Mouse (Mus musculus): ENCODE results near the gene Aaed1.
"Not testable (repeated sequence)": the region's sequence is repeated elsewhere in the genome, so short reads cannot be mapped to it uniquely, and the experiment has no call there.

Aaed1 gene

DNA sequence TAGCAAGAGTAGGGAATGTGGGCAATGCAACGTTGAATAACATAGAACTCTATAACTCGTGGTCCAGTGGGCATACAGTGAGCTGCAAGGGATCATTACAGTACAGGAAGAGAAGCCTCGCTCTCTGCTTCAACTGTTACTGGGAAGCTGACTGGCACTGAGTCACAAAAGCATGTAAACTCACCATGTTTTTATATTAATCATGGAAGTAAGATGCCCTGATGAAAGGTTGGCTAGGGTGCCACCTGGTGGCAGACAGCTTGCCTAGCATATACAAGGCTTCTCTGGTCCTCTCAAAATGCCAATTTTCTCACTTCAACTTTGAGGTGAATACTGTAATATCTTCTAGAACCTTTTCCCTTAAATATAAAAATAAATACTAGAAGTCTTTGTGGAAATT, 6.4 kb downstream of the Aaed1 start:
- DNase-seq: no peak

DNA sequence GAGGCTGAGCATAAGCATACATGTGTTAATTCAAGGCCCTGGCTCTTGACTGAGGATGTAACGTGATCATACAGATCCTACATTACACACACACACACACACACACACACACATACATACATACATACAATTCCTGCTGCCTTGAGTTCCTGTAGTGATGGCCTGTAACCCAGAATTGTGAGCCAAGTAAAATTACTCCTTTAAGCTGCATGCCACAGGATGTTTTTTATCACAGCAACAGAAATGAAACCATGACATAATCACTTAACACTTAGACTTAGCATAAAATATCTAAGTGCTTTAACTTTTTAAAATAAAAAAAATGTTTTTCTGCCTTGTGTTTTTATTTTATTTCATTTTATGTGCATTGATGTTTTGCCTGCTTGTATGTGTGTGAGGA, 13.4 kb downstream of the Aaed1 start:
- DNase-seq: no peak

DNA sequence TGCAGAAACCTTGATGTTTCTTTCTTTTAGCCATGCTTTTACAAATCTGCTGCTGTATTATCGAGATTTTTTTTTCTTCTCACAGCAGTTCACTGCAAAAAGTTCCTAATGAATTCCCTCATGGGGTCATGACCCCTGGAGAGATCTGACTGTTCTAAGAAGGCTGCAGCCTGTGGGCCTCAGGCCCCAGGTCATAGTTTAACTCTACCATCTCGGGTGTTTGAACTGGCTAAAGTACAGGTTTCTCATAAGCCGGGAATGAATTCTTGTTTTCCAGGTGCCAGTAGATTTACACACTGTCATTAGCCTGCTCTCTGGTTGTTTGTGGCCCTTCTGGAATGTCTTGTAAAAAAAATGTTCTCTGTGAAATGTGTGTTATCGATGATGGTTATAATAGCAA, 25.7 kb downstream of the Aaed1 start:
- peak; percentile 25 for DNase-seq

DNA sequence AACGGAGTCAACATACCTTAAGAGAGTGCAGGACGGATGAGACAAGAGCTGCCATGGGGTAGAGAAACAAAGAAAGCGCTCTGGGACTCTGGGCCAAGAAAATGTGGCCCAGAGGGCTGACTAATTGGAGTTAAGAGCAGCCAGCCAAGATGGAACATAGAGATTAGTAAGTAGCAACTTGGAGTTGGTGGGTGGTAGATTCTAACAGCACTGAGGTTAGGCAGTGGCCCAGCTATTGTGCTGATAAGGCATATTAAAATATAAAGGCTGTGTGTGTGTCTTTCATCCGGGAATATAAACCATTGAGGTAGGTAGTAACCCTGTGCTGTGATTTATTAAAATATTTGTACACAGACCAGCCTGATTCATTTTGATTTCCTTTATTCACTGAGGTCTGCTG, 26.2 kb downstream of the Aaed1 start:
- DNase-seq: no peak

DNA sequence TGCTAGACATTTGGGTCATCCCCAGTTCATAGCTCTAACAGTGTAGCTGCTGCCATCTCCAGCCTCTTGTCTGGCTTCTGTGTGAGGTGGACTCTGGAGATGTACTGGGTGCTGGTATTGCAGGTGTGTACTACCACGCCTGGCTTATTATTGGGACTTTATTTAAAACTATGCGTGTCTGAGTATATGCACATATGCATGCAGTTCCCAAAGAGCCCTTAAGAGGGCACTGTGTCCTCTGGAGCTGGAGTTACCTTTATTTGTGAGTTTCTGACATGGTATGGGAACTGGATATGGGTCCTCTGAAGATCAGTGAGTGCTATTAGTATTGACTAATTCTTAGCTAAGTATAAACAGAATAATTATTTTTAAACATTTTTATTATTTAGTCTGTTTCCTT, 27.8 kb downstream of the Aaed1 start:
- DNase-seq: no peak

DNA sequence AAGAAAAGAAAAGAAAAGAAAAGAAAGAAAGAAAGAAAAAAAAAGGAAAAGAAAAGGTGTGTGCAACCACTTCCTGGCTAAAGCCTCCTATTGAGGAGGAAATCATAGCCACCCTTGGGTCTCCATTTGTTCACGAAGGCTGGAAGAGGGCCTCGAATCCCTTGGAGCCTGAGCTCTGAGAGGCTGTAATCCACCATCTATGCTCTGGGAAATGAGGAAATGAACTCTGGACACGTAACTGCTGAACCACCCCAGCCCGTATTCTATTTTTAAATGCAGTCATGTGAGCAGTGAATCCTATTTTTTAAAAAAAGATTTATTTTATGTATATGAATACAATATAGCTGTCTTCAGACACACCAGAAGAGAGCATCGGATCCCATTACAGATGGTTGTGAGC, 31.6 kb downstream of the Aaed1 start:
- no peak for DNase-seq

DNA sequence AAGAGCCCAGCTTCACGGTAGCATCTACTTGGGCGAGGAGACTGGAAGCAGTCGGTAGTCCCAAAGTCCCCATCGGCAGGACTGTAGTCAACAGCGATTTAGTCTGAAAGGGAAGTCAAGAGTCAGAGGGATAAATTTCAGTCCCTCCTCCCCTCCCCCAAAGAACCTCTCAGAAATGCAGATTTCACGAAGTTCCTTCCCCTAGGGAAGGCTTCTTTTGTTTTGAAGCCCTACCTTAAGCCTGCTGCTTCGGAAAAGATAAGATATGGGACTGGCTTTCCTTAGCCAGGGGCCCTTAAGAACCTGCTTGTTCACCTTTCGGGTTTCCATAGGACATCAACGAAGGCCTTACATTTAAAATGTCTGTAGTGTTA, 36.8 kb downstream of the Aaed1 start:
- no peak for DNase-seq

DNA sequence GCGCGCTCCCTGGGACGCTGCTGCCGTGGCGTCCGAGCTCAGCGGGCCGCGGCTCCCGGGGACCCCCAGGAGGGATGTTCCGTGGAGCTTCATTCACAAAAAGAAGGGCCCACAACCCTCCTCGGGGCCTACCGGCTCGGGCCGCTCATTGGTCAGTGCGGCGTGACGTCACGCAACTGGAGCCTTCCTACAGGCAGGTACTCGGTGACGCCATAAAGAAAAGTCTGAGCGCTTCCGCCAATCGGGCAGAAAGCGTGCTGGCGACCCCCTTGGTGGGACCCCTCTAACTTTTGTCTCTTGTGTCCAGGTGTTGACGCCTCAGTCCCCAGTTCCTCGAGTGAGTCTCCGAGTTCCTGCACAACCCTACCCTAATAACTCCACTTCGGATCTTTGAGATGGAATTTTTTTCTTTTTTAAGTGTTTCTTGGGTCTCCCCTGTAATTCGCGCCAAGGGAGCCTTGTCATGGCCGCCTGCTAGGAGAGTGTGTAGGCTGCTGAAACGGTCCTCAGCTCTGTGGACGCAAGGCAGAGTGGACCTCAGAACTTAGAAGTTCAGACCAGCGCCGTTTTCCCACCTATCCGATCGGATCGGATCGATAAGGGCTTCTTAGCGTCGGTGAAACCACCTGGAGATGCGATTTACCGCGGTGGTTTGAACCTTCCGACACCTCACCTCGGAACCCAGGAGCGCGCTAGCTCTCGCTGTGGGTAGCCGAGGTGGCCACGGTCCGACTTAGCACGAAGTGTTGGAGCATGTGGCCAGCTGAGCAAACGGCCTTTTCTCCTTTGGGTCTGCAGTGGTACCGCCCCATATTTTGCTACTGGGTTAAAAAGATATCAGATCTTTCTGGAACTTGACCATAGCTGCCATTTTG, 37.4 kb downstream of the Aaed1 start, which contains the start of gene Cdc14b:
TSS of gene Cdc14b (minus strand) at position 412 of the 875 bp plus-strand sequence.
- peak; percentile 81 for DNase-seq

DNA sequence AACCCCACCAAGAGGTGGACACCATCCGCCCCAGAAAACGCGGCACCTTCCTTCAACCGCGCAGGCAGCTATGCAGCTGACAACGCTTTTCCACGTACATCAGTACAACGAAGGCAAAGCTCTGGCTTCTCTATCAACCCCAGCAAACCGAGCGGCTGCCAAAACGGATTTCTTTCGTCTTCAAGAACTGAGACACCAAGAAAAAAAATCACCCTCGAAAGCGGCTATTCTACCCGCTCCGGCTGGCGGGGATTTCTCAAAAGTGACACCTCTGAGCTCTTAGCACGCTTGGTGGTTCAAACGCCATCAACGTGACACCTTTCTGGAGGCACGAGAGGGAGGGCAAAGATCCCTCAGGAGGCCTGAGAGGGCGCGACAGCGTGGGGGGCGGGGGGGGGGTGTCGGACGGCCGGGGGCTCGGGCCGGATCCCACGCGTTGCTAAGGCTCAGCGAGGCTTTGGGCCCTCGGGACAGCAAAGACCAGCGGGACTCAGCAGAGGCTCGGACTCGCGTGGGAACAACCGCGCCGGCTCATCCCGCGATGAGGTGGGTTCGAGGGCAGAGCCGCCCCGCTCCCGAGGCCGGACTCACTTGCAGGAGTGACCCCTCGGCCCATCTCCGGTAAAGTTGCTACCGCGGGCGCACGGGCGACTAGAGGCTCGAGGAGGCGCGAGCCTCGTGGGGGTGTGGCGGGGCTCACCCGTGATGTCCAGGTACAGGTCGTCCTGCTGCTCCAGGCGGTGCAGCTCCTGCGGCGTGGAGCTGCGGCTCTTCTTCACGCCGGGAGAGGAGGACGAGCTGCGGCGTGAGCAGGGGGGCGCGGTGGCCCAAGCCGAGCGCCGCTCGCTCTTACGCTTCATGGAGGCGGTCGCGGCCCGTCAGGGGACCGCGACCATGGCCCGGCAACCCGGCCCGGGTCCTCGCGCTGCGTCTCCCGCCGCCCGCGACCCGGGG, 38.3 kb downstream of the Aaed1 start:
- no peak for DNase-seq

DNA sequence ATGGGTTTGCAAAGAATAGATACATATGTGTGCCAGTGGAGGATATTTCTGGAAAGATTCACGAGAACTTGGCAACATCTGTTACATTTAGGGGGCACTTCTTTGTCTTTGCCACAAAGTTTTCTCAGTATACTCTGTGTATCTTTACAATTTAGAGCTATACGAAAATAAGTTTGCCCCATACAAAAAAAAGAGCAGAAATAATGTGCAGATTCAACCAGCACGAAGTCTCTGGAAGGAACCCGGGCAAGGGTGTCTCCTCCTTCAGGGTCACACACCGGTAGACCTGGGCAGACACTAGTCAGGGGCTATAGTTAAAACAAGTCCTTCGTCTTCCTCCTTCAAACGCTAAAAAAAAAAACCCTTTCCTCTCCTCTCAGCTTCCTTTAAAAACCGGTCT, 39.2 kb downstream of the Aaed1 start:
- no peak for DNase-seq

DNA sequence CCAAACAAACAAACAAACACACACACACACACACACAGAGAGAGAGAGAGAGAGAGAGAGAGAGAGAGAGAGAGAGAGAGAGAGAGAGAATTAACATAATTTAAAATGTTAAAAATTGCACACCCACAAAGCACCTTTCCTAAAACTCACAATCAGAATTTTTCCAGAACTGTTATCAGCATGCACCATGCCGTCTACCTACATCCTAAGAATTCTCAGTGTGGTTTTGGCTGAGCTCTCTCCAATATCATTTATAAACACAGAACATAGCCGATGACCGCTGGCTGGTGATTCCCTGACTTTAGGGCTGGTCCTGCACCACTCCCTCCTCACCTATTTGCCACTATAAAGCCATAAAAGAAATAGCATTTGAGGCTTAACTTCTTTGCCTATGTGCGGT, 44.1 kb downstream of the Aaed1 start:
- DNase-seq: no peak

DNA sequence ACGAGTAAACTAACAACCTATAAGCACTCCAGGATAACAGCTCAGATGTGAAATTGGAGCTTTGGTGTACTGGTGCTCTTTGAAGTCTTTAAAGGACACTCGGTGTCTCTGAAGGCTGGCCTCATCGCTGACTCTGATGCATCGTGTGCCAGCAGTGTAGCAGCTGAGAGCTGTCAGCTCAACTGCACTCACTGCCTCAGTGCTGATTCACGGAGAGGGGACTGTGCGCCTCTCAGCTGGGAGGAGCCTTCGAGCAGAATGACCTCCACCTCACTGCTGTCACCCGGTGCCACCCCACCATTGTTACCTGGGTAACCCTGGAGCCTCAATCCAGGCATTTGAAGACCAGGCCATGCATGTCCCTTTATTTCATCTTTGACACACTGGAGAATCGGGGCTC, 45.4 kb downstream of the Aaed1 start:
- no peak for DNase-seq

DNA sequence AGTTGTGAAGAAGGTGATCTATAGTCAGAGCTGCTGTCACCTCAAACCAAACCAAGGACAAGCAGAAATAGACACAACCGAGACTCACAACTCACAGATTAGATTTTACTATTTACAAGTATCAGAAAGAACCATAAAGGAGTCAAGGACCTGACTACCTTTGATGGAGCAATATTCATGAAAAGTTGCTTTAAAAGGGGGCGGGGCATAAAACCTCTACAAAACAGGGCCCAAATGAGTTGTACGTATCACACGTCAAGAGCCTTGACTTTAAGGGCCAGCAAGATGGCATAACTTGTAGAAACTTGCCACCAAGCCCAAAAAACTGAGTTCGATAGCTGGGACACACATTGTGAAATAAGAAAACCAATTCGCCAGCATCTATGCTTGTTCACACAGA, 47.9 kb downstream of the Aaed1 start:
- DNase-seq: no peak

DNA sequence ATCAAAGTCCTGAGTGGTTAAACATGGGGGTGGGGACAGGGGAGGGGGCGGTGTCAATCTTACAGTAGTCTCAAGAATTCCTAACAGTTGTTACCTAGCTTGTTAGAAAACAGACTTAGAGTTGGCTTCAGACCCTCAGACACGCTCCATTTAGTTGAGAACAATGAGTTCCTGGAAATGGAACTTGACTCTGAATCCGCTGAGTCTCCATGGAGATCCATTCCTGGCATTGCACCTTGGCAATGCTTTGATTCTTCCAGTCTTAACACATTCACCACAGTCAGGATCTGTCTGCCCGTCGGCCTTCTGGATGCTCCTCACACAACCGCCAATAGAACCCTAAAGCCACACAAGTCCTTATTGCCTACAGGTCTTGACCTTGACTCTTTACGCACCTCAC, 52.6 kb downstream of the Aaed1 start:
- peak; percentile 32 for DNase-seq

DNA sequence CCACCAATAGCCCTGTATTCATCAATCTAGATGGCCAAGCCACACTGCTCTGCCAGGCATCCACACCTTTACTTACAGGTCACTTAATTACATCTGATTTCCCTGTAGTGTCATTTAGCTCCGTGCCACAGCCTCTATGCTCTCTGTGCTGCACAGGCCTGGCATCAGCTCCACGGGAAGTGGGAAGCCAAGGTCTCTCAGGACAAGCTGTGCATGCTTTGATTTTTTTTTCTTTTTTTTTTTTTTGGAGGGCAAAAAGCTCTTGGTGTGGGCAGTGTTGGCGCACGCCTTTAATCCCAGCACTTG, 54.0 kb downstream of the Aaed1 start:
- DNase-seq: no peak

DNA sequence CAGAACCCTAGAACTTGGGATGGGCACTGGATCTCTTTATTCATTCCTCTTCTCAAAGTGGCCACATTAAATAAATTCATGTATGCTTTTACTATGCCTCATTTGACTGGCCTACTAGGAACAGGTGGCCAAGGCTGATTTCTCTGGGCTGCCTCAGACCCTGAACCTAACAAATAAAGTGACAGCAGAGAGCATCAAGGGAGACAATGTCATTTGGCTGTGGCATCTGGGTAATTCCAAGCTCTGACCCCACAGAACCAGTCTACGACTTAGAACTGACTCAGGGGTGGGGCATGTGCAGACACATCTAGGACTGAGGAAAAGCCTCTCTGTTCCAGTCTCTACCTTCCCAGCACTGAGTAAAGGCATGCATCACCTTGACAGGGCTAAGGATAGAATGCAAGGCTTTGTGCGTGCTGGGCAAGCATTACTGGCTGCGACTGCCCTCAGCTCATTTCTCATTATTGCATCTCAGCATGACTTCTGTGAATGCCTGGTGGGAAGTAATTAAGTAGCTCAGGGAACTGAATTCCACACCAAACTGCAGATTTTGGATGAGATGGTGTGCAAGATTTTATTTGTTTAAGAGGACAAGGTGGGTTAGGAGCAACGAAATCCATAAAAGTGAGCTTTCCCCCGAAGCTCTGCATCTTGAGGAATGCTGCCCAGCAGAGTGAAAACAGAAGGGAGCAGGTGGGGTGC, 54.5 kb downstream of the Aaed1 start:
- DNase-seq: no peak

DNA sequence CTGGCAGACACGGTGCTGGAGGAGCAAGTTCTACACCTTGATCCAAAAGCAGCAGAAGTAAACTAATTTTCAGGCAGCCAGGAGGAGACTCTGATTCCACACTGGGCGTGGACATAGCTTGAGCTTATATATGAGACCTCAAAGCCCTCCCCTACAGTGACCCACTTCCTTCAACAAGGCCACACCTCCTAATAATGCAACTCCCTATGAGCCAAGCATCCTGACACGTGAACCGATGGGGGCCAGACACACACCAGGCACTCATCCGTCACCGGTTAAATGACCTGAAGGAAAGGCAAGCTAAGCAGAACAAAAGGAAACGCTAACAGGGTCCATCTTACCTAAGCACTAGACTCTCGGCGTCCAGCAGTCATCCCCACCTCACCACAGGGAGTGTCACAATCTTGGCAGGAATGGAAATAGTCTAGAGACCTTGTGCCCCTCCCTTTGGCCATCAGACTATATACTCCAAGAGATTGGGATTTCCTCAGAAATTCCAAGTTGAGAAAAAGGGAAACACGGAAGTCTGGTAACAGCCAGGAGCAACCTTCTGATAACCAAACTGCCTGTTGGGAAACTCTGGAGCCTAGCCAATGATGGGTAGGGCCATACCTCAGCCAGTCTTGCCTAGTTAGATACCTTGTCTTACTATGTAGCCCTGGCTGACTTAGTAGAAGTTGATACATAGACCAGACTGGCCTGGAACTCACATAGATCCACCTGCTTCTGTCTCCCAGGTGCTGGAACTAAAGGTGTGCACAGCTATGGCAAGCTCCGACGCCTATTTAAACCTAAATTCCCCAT, 55.3 kb downstream of the Aaed1 start:
- no peak for DNase-seq

DNA sequence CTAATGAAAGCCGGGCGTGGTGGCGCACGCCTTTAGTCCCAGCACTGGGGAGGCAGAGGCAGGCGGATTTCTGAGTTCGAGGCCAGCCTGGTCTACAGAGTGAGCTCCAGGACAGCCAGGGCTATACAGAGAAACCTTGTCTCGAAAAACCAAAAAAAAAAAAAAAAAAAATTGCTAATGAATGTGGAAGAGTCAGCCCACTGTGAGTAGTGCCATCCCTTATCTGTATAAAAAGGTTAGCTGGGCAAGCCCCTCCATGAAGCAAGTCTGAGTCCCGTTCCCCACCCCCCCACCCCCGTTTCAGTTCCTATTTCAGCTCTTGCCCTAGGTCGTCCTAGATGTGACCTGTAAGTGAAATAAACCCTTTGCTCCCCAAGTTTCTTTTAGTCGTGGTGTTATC, 58.3 kb downstream of the Aaed1 start:
- not testable (repeated sequence) for DNase-seq

DNA sequence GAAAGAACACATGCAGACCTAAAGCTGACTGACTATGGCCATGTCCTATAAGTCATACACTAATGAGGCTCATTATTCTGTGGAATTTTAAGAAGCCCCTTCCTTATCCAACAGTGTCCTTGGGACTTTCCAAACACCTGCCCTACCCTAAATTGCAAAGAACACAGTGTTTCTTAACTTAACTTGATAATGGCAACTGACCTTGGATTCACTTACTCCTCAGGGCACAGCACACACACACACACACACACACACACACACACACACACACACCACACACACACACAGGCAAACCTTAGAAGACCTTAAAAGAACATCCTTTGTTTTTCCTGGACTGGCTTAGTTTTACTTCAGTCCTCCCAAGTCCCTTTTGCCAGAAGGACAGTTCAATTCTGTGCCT, 58.8 kb downstream of the Aaed1 start:
- no peak for DNase-seq

DNA sequence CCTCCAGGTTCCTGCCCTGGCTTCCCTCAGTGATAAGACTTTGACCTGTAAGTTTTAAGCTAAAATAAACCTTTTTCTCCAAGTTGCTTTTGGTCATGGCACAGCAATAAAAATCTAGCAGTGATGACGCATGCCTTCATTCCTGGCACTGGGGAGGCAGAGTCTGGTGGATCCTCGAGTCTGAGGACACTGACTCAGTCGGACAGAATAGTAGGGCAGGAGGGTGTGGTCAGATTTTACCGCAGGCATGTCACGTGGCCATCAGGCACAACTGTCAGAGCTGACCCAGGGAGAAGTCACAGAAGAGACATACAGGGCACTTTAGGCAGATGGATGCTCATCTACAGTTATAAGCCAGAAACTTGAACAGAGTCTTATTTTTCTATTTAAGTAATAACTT, 60.4 kb downstream of the Aaed1 start:
- DNase-seq: no peak

DNA sequence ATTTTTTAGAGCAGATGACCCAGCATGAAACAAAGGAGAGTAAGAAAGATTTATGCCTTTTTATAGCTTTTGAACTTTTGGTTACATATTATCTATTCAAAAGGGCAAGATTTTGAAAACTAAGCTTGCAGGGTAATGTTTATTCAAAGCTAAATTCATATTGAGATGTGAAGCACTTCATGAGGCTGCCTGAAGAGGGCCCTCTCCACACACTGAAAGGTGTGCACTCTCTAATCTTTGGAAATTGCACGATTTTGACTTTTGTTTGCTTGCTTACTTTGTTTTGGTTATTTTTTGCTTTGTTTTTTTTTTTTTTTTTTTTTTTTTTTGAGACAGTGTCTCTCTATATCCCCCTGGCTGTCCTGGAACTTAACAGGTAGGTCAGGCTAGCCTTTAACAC, 62.1 kb downstream of the Aaed1 start:
- no peak for DNase-seq

DNA sequence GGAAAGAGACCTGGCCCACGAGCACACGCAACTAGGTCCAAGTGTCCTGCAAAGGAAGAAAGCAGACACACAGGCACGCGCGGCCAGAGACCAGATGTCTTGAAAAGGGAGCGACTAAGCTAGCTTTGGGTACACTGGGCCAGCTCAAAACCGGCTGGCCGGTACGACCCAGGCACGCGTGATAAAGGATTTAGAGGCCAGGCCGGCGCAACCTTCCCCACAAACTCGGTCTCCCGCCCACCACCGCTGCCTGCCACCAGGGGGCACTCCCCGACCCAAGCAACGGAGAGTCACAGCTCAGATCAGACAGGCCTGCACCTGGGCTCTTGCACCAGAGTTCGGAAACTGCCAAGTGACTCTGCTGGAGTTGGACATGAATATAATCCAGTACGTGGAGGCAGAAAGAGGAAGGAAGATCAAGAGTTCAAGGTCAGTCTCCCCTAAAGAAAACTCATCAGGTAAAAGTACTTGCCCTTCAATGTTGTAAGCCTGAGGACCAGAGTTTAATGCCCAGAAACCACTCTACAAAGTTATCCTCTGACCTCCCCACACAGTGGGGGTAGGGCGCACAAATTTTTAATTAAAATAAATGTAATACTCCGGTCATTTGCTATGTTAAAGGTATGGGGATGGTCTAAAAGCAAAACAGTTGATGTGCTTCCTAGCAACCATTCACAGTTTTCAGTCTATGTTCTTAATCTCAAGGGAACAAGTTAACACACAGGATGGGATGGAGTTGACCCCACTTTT, 63.6 kb downstream of the Aaed1 start:
- DNase-seq: peak; percentile 87

Measured in kidney, adult 11 months (tissue).